Mouse (Mus musculus) C2C12 (cell line): ENCODE measurements at regions not wholly inside any gene's neighbourhood (a gene's known extent, or its start where the extent isn't known, plus 50 kb on each side); places are given as distances from the start of the nearest gene placed in this dataset.

ENCODE experiments used
- H3K27me3 ChIP-seq: one replicate; pipeline ENCODE4 v1.6.1; 2011; ENCODE audit not compliant: control insufficient read depth, insufficient read depth, insufficient read length
- H3K36me3 ChIP-seq: one replicate; pipeline ENCODE4 v1.6.1; 2011; ENCODE audit not compliant: control insufficient read depth, insufficient read depth
- H3K4me3 ChIP-seq: one replicate; pipeline ENCODE4 v1.5.1; 2011; ENCODE audit warnings: mild to moderate bottlenecking, control low read depth; ENCODE audit not compliant: poor library complexity, insufficient read depth, severe bottlenecking
- H3K79me2 ChIP-seq: one replicate; pipeline ENCODE4 v1.6.1; 2011; ENCODE audit not compliant: control insufficient read depth, insufficient read depth
- H3K79me3 ChIP-seq: one replicate; pipeline ENCODE4 v1.6.1; 2011; ENCODE audit warnings: low read depth, control low read depth
- H3ac ChIP-seq: one replicate; pipeline ENCODE3; 2011; ENCODE audit warnings: low read depth; ENCODE audit not compliant: control insufficient read depth, insufficient read length
- CEBPB ChIP-seq: IDR thresholded peaks from one replicate; pipeline ENCODE4 v1.6.1; 2011; ENCODE audit warnings: low read depth, mild to moderate bottlenecking, control low read depth, moderate library complexity
- CTCF ChIP-seq: IDR thresholded peaks from one replicate; pipeline ENCODE4 v1.5.1; 2011; ENCODE audit not compliant: control insufficient read depth, insufficient read depth, insufficient read length
- FOSL1 ChIP-seq: IDR thresholded peaks from one replicate; pipeline ENCODE4 v1.8.0; 2011; ENCODE audit warnings: mild to moderate bottlenecking, low read length; ENCODE audit not compliant: poor library complexity, insufficient read depth, severe bottlenecking
- MAX ChIP-seq: IDR thresholded peaks from one replicate; pipeline ENCODE4 v1.6.1; 2011; ENCODE audit warnings: mild to moderate bottlenecking, control low read depth
- MYOD1 ChIP-seq: IDR thresholded peaks from one replicate; pipeline ENCODE4 v1.6.1; 2011; ENCODE audit warnings: low read depth; ENCODE audit not compliant: control insufficient read depth, insufficient read length
- MYOG ChIP-seq: IDR thresholded peaks from one replicate; pipeline ENCODE4 v1.6.1; 2011; ENCODE audit not compliant: control insufficient read depth, insufficient read length; ENCODE audit errors: extremely low read depth
- USF1 ChIP-seq: IDR thresholded peaks from one replicate; pipeline ENCODE4 v1.6.1; 2011; ENCODE audit warnings: low read depth, mild to moderate bottlenecking, control low read depth, moderate library complexity

DNA sequence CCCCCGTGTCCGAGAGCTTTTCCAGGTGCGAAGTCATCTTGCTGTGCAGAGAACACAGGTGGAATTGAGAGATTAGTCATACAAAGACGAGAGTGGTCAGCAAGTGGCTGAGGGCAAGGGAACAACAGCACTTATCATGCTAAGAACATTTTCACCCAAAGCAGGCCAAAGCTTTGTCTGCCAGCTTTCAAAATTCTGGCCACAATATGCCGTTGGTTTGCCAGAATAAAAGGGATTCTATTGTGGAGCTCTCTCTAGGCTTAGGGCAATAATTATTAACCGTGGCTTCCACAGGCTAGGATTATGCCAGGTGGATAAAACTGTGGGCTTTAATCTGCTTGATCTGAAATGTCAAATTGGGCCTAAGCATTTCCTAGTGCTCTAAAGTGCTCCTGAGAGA is 631.3 kb downstream of the Diaph3 start:
- no peak overlapping the region for H3K4me3 ChIP-seq
- no peaks in the 10 kb centered on the region for H3K79me3 ChIP-seq
- no peaks in the 10 kb centered on the region for H3K27me3 ChIP-seq
- H3ac ChIP-seq: no peak overlapping the region
- no peaks in the 10 kb centered on the region for H3K79me2 ChIP-seq
- TF ChIP-seq MYOG: no peak
- TF ChIP-seq CEBPB: no peak
- TF ChIP-seq MYOD1: no peak
- TF ChIP-seq USF1: no peak
- TF ChIP-seq MAX: no peak
- no peak for TF ChIP-seq FOSL1
- TF ChIP-seq CTCF: no peak
- H3K36me3 ChIP-seq: no peaks in the 10 kb centered on the region

DNA sequence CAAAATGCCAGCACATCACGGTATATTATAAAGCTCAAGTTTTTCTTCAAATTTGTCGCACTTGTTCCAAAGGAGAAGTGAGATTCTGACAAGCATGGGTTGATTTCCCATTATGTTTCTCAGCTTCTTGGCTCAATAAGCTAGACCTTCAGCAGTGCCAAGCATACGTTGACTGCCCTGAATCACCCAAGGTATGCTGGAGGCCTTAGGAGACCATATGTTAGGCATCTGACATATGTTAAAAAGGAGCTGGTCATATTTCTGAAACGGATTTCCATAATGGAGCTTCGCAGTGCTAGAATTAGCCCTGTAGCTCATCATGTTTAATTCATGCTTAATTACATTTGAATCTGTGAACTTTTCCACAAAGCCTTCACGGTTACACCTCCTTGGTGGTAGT is 634.7 kb downstream of the Diaph3 start:
- Histone ChIP-seq H3K36me3 (no peaks in the 10 kb centered on the region), H3K79me3 (no peaks in the 10 kb centered on the region), H3K79me2 (no peaks in the 10 kb centered on the region), H3K27me3 (no peaks in the 10 kb centered on the region), H3K4me3 (no peak overlapping the region), H3ac (no peak overlapping the region)
- TF ChIP-seq MYOG: no peak
- no peak for TF ChIP-seq CEBPB
- no peak for TF ChIP-seq MAX
- TF ChIP-seq FOSL1: no peak
- TF ChIP-seq USF1: no peak
- TF ChIP-seq CTCF: no peak
- TF ChIP-seq MYOD1: no peak

DNA sequence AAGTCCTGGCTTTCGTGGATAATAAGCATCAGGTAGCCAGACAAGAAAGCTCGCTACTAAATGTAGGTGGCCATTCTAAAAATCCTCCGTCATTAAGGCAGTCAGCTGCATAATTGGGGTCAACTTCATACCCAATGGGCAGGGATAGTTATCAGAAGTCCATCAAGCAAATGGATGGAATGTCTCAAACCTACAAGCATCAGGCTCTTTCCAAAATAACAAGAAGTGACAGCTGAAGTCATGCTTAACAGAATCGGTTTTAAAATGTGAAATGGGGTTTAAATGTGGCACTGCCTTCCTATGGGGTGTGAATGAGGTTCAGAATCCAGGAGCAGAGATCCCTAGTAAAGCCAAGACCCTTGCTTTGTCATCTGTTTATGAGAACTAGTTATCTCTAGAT is 650.2 kb downstream of the Diaph3 start:
- Histone ChIP-seq H3ac (no peak overlapping the region), H3K27me3 (no peaks in the 10 kb centered on the region), H3K79me2 (no peaks in the 10 kb centered on the region), H3K79me3 (no peaks in the 10 kb centered on the region), H3K36me3 (no peaks in the 10 kb centered on the region), H3K4me3 (no peak overlapping the region)
- TF ChIP-seq MYOD1: no peak

DNA sequence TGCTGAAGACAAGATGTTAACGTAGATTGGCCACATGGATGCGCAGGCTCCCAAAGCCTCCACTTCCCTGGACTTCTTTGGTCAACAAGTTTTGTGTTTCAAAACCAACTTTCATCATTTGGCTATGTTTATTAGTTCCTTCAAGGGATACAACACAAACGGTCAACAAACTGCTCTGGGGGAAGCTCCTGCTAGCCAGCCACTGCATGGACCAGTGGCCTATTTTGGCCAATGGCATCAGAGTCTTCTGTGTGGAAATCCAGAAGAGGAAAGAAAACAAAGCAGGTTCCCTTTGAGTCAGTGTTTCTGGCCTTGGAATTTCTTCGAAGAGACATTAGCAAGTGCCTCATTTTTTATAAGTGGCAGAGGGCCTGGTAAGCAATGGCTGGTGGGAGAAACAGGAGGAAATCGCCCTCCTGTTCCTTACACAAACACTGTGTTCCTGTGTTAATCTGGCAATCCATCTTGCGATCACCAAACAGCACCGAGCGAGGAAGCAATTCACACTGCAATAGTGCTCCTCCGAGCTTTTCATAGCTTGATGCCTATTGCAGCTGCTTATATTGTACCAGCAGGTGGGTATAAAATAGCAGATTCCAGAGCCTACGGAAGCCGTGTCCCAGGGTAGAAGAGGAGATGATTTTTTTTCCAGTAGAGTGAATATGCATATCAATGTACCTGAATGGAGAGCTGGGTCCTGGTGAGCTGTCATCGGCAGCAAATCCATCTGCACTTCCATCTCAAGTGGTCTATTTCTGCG is 651.0 kb downstream of the Diaph3 start:
- no peaks in the 10 kb centered on the region for H3K27me3 ChIP-seq
- no peak overlapping the region for H3ac ChIP-seq
- TF ChIP-seq MYOG (no peak), FOSL1 (no peak), CTCF (no peak), USF1 (no peak), MYOD1 (no peak), MAX (no peak), CEBPB (no peak)
- H3K79me3 ChIP-seq: no peaks in the 10 kb centered on the region
- no peaks in the 10 kb centered on the region for H3K36me3 ChIP-seq
- no peak overlapping the region for H3K4me3 ChIP-seq
- H3K79me2 ChIP-seq: no peaks in the 10 kb centered on the region

DNA sequence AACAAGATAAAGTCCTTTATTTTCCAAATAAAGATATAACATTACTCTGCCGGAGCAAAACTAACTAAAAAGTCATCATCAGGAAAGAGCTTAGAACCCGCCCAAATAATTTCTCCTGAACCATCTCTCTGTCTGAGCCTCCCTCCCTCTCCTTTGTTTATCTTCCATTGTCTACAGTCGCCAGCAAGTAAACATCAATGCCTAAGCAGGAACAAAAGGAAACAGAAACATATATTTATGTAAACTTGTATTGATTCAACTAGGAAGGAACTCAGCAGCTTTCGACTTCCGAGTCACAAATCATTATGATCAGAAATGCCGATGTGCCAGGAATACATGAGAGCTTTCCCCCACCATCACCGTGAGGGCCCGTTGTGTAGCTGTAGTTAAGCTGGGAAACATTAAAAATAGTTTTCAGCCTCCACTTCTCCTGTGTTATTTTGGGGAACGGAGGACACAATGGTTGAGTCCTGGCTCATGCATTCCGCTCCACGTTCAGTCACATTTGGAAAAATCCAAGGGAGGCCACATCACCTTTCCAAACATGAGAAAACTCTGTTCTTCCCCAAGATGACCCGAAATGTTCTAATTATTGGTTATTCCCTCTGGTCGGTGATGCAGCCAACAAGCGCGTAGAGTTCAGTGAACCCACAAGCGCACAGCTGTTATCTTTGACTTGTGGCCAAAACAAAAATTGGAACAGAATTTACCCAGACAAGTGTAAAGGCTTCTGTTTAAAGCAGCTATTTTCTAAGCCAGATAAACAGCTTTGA is 651.8 kb downstream of the Diaph3 start:
- no peaks in the 10 kb centered on the region for H3K36me3 ChIP-seq
- no peak overlapping the region for H3K4me3 ChIP-seq
- no peaks in the 10 kb centered on the region for H3K79me2 ChIP-seq
- H3ac ChIP-seq: no peak overlapping the region
- no peaks in the 10 kb centered on the region for H3K27me3 ChIP-seq
- no peaks in the 10 kb centered on the region for H3K79me3 ChIP-seq
- TF ChIP-seq CEBPB: no peak
- no peak for TF ChIP-seq USF1
- TF ChIP-seq FOSL1: no peak
- TF ChIP-seq MAX: no peak
- no peak for TF ChIP-seq MYOD1
- no peak for TF ChIP-seq CTCF
- TF ChIP-seq MYOG: no peak

DNA sequence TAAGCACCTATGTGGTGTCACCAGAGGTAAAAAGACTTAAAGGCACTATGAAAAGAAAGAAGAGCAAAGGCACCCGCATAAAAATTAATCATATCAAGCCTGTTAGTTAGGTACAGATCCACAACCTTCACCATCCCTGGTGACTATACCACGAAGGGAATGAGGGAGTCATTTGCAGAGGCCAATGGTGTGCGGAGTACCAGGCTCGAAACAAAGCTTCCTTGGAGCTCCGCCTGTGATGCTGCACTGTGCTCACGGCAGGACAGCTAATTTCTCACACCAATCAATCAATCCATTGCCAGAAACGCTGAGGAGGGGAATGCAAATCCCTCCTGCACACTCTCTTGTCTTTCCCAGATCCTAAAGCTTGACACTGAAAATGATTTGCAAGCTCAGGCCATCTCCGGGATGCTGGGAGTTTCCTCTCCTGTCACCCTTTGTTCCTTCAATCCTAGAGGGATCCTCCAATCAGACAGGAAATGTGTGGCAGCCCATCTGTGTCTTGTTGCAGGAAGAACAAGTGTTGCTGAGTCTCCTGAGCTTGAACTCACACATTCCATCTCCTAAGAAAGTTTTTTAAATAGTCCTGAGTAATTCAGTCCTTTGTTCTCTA is 653.6 kb downstream of the Diaph3 start:
- no peaks in the 10 kb centered on the region for H3K79me3 ChIP-seq
- no peak overlapping the region for H3K4me3 ChIP-seq
- no peak overlapping the region for H3ac ChIP-seq
- TF ChIP-seq MYOG (no peak), MAX (no peak), CTCF (no peak)
- no peaks in the 10 kb centered on the region for H3K36me3 ChIP-seq
- H3K79me2 ChIP-seq: no peaks in the 10 kb centered on the region
- no peaks in the 10 kb centered on the region for H3K27me3 ChIP-seq
